Mouse (Mus musculus): ENCODE results near the gene Acot13.

GRCm38 (mm10) chr13:24851989-24852388 is 20.6 kb upstream of the Acot13 start:
- no peak for TF ChIP-seq EP300 (IDR thresholded peaks at IDR 0.05; ENCODE audit: insufficient read depth, low read depth, low read length)
- no peak for TF ChIP-seq CTCF (IDR thresholded peaks at IDR 0.05)
- TF ChIP-seq POLR2A (IDR thresholded peaks at IDR 0.05; ENCODE audit: insufficient read depth, low read depth, low read length) = no peak

Measured in heart, adult 2 months (tissue).